Mouse (Mus musculus): ENCODE results near the gene Cmtm1.
A peak's percentile ranks its signal among the peaks of the same experiment; 100 is the strongest.
"Not testable (repeated sequence)": the region's sequence is repeated elsewhere in the genome, so short reads cannot be mapped to it uniquely, and the experiment has no call there.

Cmtm1 gene

GRCm38 (mm10) chr8:104337890-104338289 is 27.9 kb upstream of the Cmtm1 start:
- Histone ChIP-seq H3K36me3 (ENCODE audit: control insufficient read depth, insufficient read depth, low read length, poor library complexity, severe bottlenecking) (no peaks in the 10 kb centered on the region), H3K27me3 (ENCODE audit: control insufficient read depth, insufficient read depth, low read length, poor library complexity, severe bottlenecking) (no peaks in the 10 kb centered on the region)
- peak; percentile 52 for DNase-seq (ENCODE audit: low read depth, low spot score)

- no peak for DNase-seq (ENCODE audit: low read depth, low spot score)
- no peaks in the 10 kb centered on the region for H3K27me3 ChIP-seq (ENCODE audit: control insufficient read depth, insufficient read depth, low read length, poor library complexity, severe bottlenecking)
- no peaks in the 10 kb centered on the region for H3K36me3 ChIP-seq (ENCODE audit: control insufficient read depth, insufficient read depth, low read length, poor library complexity, severe bottlenecking)
Observed at GRCm38 (mm10) chr8:104336806-104337205, 26.9 kb upstream of the Cmtm1 start.

GRCm38 (mm10) chr8:104334196-104334595 is 24.3 kb upstream of the Cmtm1 start:
- H3K36me3 ChIP-seq (ENCODE audit: control insufficient read depth, insufficient read depth, low read length, poor library complexity, severe bottlenecking): no peaks in the 10 kb centered on the region
- no peak for DNase-seq (ENCODE audit: low read depth, low spot score)
- H3K27me3 ChIP-seq (ENCODE audit: control insufficient read depth, insufficient read depth, low read length, poor library complexity, severe bottlenecking): no peaks in the 10 kb centered on the region

- Histone ChIP-seq H3K36me3 (ENCODE audit: control insufficient read depth, insufficient read depth, low read length, poor library complexity, severe bottlenecking) (no peaks in the 10 kb centered on the region), H3K27me3 (ENCODE audit: control insufficient read depth, insufficient read depth, low read length, poor library complexity, severe bottlenecking) (no peaks in the 10 kb centered on the region)
- DNase-seq (ENCODE audit: low read depth, low spot score): no peak
Observed at GRCm38 (mm10) chr8:104333786-104334185, 23.8 kb upstream of the Cmtm1 start.

GRCm38 (mm10) chr8:104332665-104333631 is 23.0 kb upstream of the Cmtm1 start:
- Histone ChIP-seq H3K27me3 (ENCODE audit: control insufficient read depth, insufficient read depth, low read length, poor library complexity, severe bottlenecking) (no peaks in the 10 kb centered on the region), H3K36me3 (ENCODE audit: control insufficient read depth, insufficient read depth, low read length, poor library complexity, severe bottlenecking) (no peaks in the 10 kb centered on the region)
- DNase-seq (ENCODE audit: low read depth, low spot score): no peak

GRCm38 (mm10) chr8:104321930-104322329 is 12.0 kb upstream of the Cmtm1 start, which contains the start of gene Cmtm2b:
TSS of gene Cmtm2b (plus strand) at chr8:104322230.
- DNase-seq (ENCODE audit: low read depth, low spot score); H3K36me3 ChIP-seq (ENCODE audit: control insufficient read depth, insufficient read depth, low read length, poor library complexity, severe bottlenecking); H3K27me3 ChIP-seq (ENCODE audit: control insufficient read depth, insufficient read depth, low read length, poor library complexity, severe bottlenecking): not testable (repeated sequence)

GRCm38 (mm10) chr8:104321267-104321666 is 11.3 kb upstream of the Cmtm1 start, which contains the start of gene Gm11020:
TSS of gene Gm11020 (plus strand) at chr8:104321567.
- H3K27me3 ChIP-seq (ENCODE audit: control insufficient read depth, insufficient read depth, low read length, poor library complexity, severe bottlenecking); DNase-seq (ENCODE audit: low read depth, low spot score); H3K36me3 ChIP-seq (ENCODE audit: control insufficient read depth, insufficient read depth, low read length, poor library complexity, severe bottlenecking): not testable (repeated sequence)

- Histone ChIP-seq H3K36me3 (ENCODE audit: control insufficient read depth, insufficient read depth, low read length, poor library complexity, severe bottlenecking) (no peaks in the 10 kb centered on the region), H3K27me3 (ENCODE audit: control insufficient read depth, insufficient read depth, low read length, poor library complexity, severe bottlenecking) (no peaks in the 10 kb centered on the region)
- DNase-seq (ENCODE audit: low read depth, low spot score): no peak
Observed at GRCm38 (mm10) chr8:104313311-104313710, 3.4 kb upstream of the Cmtm1 start.

GRCm38 (mm10) chr8:104312023-104312422 is 2.1 kb upstream of the Cmtm1 start:
- not testable (repeated sequence) for DNase-seq (ENCODE audit: low read depth, low spot score); H3K27me3 ChIP-seq (ENCODE audit: control insufficient read depth, insufficient read depth, low read length, poor library complexity, severe bottlenecking); H3K36me3 ChIP-seq (ENCODE audit: control insufficient read depth, insufficient read depth, low read length, poor library complexity, severe bottlenecking)

- not testable (repeated sequence) for H3K36me3 ChIP-seq (ENCODE audit: control insufficient read depth, insufficient read depth, low read length, poor library complexity, severe bottlenecking); H3K27me3 ChIP-seq (ENCODE audit: control insufficient read depth, insufficient read depth, low read length, poor library complexity, severe bottlenecking); DNase-seq (ENCODE audit: low read depth, low spot score)
Observed at GRCm38 (mm10) chr8:104308341-104308740, 1.6 kb downstream of the Cmtm1 start.

- Histone ChIP-seq H3K27me3 (ENCODE audit: control insufficient read depth, insufficient read depth, low read length, poor library complexity, severe bottlenecking) (no peaks in the 10 kb centered on the region), H3K36me3 (ENCODE audit: control insufficient read depth, insufficient read depth, low read length, poor library complexity, severe bottlenecking) (no peaks in the 10 kb centered on the region)
- no peak for DNase-seq (ENCODE audit: low read depth, low spot score)
Observed at GRCm38 (mm10) chr8:104304962-104305361, 5.0 kb downstream of the Cmtm1 start.

GRCm38 (mm10) chr8:104302536-104302935 is 7.4 kb downstream of the Cmtm1 start:
- not testable (repeated sequence) for DNase-seq (ENCODE audit: low read depth, low spot score); H3K27me3 ChIP-seq (ENCODE audit: control insufficient read depth, insufficient read depth, low read length, poor library complexity, severe bottlenecking); H3K36me3 ChIP-seq (ENCODE audit: control insufficient read depth, insufficient read depth, low read length, poor library complexity, severe bottlenecking)

- not testable (repeated sequence) for H3K27me3 ChIP-seq (ENCODE audit: control insufficient read depth, insufficient read depth, low read length, poor library complexity, severe bottlenecking); DNase-seq (ENCODE audit: low read depth, low spot score); H3K36me3 ChIP-seq (ENCODE audit: control insufficient read depth, insufficient read depth, low read length, poor library complexity, severe bottlenecking)
Observed at GRCm38 (mm10) chr8:104301577-104301976, 8.4 kb downstream of the Cmtm1 start.

GRCm38 (mm10) chr8:104294396-104294795 is 15.5 kb downstream of the Cmtm1 start:
- DNase-seq (ENCODE audit: low read depth, low spot score): no peak
- Histone ChIP-seq H3K27me3 (ENCODE audit: control insufficient read depth, insufficient read depth, low read length, poor library complexity, severe bottlenecking) (no peaks in the 10 kb centered on the region), H3K36me3 (ENCODE audit: control insufficient read depth, insufficient read depth, low read length, poor library complexity, severe bottlenecking) (no peaks in the 10 kb centered on the region)

- not testable (repeated sequence) for H3K27me3 ChIP-seq (ENCODE audit: control insufficient read depth, insufficient read depth, low read length, poor library complexity, severe bottlenecking); DNase-seq (ENCODE audit: low read depth, low spot score); H3K36me3 ChIP-seq (ENCODE audit: control insufficient read depth, insufficient read depth, low read length, poor library complexity, severe bottlenecking)
Observed at GRCm38 (mm10) chr8:104293081-104293480, 16.9 kb downstream of the Cmtm1 start, which contains the start of gene Cmtm2a. TSS of gene Cmtm2a (minus strand) at chr8:104293181.

All from splenic B cell, adult 2 months (primary cell).